Mouse (Mus musculus) heart, adult 8-10 months (tissue): ENCODE results near the gene Inafm1. TPM values are rescaled to one million over a fixed set of nuclear protein-coding genes. Genes with fewer than 3 reads are reported as not detected.
"Not testable (repeated sequence)": the region's sequence is repeated elsewhere in the genome, so short reads cannot be mapped to it uniquely, and the experiment has no call there.

Experiments
- DNase-seq: peaks from one replicate; pipeline ENCODE4 v3.0.0; 2022; ENCODE audit warnings: low spot score
- total RNA-seq, 4 experiments: library from RNA; stranded (reverse); gene quantifications; 2 replicates each; pipeline ENCODE4 v1.2.4; 2022

Gene Inafm1
- 10 to 100 TPM; 12.3 to 18.1 (median 14.4) TPM for total RNA-seq

DNA sequence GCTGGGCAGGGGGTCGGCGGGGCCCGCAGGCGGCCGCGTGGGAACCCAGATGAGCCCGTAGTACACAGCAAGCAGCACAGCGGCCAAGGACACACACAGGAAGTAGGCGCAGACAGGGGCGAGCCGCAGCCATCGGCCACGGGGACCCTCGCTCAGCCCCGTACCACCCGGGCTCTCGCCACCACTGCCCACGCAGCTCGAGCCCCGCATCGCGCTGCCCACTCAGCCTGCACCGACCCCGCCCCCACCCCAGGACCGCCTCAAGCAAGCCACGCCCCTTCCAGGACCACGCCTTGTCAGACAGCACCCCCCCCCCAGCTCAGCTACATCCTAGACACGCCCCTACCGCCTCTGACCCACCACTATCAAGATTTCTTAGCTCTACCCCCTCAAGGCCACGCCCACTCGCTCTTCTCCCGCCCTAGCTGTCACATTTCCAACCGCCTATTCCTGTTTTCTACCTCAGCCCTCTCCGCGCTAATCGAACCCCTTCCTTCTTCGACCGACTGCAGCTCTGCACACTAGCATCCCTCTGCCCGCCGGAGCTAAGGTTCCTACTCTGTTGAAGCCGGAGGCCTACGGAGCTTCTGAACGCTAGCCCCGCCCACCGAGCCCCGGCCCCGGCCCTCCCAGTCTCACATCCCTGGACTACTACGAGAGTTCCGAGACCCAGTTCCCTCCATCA, at the start of gene Inafm1:
Gene Inafm1, minus strand, starts transcription at position 537 of the 685 bp plus-strand sequence.
- DNase-seq: peak; percentile 84

DNA sequence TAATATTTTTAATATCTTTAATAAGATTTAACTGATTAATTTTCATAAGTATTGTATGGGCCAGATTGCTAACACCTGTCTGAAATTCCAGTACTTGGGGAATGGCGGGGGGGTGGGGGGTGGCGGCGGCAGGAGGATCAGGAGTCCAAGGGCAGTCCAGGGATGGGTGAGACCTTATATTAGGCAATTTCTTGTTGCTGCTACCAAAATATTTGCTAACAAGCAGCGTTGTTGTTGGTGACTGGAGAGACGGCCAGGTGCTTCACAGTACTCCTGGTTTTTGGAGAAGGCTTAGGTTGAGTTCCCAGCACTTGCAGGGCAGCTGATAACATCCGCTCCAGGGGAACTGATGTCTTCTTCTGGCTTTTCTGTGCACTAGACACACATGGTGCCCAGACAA, 47.1 kb upstream of the Inafm1 start:
- DNase-seq: no peak

DNA sequence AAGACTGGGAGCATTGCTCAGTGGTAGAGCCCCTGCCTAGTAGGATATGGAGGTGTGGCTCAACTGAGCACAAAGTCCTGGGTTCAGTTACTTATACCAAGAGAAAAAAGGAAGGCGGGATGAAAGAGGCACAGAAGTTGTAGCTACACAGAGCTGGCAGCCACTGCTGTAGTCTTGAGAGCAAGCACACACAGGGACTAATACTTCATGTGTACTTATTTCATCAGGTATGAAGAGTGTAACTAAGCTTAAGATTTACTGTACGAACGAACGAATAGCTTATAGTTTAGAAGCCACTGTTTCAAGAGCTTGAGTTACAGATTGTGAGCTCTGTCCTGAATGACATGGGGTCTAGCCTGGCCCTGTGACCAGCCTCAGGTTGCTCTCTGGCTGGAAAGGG, 45.8 kb upstream of the Inafm1 start:
- no peak for DNase-seq

DNA sequence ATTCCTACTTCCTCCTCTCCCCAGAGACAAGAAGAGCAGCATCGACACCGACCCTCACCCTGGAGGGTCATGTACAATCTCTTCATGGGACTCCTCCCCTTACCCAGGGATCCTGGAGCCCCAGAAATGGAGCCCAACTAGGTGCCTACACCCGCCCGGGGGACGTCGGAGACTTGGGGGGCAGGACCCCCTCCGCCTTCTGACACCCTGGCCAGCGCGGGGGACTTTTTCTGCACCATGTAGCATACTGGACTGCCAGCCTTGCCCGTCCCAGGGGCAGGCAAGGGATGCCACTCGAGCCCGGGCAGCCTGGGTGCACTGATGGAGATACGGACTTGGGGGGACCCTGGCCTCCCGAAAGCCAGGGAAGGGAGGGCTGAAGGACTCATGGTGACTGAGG, 43.7 kb upstream of the Inafm1 start:
- no peak for DNase-seq

DNA sequence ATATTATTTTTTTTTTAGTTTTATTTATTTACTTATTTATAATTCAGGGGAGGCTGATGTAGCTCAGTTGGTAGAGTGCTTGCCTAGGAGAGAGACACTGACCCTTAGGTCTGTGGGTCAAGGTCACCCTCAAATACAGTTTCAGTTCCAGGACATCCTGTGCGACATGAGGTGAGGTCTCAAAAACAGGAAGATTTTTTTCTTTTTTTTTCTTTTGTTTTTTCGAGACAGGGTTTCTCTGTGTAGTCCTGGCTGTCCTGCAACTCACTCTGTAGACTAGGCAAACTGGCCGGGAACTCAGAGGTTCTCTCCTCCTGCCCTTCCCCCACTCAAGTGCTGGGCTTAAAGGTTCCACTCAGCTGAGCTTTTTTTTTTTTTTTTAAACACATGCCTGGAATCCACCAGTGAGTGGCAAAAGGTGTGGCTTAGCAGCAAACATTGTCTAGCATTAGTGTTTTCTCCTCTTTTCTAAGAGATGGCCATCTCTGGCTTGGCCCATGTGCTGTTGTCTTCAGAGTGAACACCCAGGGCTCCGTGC, 41.9 kb upstream of the Inafm1 start:
- DNase-seq: no peak

DNA sequence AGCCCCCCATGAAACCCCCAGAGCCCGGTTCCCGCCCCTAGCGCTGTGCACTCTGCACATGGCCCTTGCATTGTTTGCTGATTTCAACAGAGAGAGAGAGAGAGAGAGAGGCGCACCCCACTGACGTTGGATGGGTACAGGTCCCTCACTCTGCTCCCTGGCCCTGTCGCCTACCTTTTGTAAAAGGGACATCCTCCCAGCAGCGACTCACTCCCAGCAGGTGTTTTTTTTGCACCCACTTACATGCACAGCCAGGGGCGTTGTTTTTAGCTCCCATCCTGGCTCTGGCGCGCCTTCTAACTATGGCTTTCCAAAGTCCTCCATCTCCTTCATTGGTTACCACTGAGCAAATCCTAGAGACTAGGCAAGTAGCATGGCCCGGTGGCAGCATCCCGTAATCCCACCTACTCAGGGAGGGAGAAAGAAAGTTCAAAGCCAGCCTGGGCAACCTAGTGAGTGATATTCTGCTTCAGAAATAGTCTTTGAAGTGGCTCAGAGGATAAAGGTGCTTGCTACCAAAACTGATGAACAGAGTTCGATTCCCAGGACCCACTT, 40.9 kb upstream of the Inafm1 start:
- DNase-seq: peak; percentile 15

DNA sequence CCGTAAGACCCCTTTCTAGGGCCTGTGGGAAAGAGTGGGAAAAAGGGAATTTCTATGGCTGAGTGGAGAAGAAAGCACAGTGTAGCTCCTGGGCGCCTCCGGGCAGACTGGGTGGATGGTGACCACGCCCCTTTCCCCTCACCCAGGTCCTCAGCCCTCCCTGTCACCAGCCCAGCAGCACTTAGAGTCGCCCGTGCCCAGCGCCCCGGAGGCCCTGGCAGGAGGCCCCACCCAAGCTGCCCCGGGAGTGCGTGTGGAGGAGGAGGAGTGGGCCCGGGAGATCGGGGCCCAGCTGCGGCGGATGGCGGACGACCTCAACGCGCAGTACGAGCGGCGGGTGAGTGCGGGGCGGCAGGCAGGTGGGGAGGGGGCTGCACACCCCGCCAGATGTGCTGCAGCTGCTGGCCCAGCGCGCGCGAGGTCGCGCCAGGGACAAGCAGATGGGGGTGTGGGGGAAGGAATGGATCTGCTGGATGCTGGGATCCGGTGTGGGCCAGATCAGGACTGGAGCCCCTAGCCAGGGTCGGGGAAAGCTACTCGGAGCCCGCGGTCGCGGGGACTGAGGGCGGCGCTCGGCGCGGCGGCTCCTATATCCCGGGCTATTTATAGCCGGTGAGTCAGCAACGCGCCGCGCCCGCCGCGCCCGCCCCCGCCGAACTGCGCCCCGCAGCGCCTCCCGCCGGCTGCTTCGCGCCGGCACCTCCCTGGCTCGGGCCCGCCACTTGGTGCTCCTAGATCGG, 40.2 kb upstream of the Inafm1 start:
- peak; percentile 93 for DNase-seq

DNA sequence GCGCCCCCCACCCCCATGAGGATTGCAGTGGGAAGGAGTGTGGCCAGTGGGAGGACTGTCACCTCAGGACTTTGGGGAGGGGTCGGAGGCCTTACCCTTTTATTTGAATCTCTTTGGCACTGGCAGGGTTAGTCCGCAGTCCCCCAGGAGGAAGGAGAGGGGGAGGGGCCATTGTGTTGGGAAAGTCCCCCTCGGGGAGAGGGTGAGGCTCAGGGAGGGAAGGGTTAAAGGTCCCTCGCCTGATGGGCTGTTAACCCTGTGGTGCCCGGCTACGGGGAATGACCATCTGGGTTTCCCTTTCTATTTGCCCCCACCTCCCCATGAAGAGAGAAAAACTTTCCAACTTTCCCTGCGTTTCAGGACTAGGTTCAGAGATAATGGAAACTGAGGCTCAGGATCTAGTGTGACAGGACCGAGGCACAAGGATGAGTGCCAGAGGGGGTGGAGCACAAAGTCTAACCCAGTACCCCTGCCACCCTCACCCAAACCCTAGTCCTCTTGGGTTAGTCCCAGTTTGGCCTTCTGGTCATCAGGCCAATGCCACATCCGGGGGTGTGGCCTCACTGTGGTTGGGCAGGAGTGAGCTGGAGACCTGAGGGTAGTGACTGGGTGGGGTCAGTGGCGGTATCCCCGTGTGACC, 39.4 kb upstream of the Inafm1 start:
- peak; percentile 88 for DNase-seq

DNA sequence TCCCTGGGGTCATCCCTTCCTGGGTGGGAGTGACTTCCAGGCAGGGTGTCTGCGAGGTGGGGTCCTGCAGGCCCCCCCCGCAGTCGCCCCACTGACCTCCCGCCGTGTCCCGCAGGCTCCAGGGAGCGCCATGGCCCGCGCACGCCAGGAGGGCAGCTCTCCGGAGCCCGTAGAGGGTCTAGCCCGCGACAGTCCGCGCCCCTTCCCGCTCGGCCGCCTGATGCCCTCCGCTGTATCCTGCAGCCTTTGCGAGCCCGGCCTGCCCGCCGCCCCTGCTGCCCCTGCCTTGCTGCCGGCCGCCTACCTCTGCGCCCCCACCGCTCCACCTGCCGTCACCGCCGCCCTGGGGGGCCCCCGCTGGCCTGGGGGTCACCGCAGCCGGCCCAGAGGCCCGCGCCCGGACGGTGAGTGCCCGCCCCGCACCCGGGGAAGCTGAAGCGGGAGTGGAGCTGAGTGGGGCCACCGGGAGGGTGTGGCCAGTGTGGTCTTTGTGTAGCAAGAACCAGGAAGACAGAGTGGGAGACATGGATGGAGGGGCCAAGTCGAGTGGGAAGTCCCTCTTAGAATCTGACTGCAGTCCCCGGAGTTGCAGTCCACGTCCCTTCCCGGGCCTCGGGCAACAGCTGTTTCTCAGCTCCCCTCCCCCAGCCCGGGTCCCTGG, 38.7 kb upstream of the Inafm1 start:
- DNase-seq: peak; percentile 69

DNA sequence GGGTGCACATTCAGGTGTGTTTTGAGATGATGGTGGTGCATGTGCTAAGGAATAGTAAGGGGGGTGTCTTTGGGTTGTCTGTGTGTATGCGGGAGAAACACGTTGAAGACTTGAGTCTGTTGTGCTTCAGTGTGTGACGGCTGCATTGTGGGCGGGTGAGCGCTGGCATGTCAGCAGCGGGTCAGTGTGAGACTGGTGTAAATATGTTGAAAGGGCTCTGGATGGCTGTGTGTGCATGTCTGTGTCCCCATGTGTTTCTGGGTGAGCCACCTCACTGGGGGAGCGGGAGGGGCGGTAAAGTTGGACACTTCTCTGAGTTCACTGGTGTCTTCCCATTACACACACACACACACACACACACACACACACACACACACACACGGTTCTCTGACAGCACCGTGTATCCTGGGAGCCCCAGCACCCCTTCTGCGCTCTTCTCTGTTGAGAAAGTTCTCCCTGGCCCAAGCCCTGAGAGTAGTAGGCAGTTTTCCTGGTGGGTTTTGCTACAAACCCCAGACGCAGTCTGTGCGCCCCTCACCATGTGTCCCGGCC, 38.1 kb upstream of the Inafm1 start:
- DNase-seq: peak; percentile 44

DNA sequence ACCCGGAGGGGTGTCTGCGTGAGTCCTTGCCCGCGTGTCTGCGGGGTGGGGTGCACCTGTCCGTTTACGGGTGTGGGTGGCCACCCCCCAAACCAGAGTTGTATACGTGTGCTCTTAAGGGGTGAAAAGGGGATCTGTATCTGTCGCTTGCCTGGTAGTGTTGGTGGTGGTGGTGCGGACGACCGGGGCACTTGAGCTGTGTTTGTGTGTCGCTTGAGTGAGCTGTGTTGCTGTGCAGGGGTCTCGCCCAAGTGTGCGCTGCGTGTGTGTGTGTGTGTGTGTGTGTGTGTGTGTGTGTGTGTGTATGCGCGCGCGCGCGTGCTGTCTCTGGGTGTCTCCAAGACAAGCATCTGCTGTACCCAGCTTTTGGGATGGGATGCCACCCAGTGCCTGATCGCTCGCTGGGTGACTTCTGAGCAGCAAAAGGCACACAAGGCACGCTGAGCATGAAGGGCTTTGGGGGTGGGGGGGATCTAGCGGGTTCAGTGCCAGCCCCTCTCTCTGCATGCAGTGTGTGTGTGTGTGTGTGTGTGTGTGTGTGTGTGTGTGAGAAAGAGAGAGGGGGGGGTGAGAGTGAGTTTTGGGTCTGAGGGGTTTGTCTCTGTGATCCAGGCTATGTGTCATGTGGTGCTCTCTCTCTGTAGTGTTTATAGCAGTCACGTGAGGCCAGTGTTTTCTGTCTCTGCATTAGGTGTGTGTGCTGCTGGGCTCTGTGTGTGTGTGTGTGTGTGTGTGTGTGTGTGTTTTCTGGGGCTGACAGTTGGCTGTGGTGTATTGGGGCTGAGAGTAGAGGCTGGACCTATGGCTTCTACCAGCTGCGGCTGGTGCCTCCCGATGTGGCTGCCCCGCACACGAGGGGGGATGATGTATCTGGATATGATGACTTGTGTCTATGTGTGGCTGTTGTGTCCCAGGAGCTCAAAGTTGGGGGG, 37.4 kb upstream of the Inafm1 start:
- DNase-seq: peak; percentile 24

DNA sequence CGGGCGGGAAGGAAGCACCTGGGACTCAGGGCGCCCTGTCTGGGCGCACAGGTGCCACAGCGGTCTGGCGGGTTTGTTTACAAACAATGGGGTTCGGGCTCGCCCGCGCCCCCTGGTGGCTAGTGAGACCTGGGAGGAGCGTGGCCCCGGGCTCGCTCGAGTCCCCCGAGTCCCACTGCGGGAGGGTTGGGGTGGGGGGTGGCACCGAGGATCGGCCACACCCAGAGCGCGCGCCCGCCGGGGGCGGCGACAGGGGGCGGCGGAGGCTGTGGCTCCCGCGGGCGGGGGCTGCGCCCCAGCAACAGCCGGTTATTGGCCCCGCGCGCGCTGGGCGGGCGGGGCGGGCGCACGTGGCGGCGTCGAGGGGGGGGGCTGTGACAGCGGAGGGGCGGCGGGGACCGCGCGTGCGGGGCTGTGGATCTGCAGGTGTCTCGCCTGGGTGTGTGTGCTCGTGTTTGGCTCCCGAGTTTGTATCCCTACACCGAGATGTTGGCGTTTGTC, 36.7 kb upstream of the Inafm1 start:
- peak; percentile 81 for DNase-seq

DNA sequence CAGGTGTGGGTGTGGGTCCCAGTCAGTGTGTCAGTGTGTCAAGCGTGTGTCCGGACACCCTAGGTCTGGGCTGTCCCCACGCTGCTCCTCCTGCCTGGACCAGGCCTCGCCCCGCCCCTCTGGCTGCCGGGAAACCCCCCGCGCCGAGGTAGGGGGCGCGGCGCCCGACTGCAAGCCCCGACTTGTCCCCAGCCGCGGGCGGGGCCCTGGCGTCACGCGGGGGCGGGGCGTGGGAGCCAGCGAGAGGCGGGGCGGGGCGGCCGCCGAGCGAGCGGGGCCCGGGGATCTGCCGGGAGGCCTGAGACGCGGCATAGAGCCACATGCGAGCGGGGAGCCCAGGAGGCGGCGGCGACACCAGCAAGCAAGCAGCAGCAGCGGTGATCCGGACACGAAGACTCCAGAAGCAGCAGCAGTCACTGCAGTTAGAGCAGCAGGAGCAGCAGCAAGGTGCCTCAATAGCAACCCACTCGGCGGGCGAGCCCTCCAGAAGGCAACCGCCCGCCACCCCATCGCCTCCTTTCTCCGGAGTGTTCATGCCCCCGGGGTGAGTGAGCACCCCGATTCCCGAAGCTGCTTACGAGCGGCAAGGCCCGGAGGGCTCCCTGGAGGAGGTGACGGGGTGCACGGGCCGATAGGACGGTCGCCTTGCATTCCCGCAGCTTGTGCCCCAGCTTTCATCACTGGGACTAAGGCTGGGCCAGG, 36.1 kb upstream of the Inafm1 start:
- peak; percentile 89 for DNase-seq

DNA sequence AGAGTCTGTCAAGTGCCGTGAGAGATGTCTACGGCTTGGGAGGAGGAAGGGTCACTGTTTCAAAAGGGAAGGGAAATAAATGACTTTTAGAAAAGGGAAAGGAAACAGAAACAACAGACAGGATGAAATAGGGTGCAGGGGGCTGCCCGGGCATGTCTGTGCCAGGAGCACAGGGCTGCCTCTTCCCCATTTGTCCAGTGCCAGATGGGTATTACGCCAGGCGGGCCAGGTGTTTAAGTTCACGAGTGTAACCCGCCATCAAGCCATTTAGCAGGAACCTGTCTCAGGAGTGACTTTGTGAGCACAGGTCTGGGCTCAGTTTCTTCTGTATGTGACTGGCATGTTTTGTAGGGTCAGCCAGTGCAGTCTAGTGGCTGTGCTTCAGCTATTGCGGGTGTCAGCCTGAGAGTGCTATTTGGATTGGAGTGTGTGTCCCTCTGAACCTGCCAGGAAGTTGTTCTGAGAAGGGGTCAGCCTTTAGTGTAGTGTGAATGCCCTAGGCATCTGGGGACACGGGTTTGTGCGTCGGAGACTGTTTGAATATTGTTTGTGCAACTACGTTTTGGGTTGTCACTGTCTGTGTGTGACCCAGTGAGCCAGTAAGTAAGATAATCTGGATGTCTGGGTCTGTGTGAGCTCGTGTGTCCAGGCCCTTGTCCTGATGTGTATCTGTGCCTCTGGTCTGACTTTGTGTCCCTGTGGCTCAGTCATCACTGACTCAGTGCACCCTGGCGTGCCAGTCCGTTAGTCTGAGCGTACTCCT, 35.3 kb upstream of the Inafm1 start:
- DNase-seq: no peak

DNA sequence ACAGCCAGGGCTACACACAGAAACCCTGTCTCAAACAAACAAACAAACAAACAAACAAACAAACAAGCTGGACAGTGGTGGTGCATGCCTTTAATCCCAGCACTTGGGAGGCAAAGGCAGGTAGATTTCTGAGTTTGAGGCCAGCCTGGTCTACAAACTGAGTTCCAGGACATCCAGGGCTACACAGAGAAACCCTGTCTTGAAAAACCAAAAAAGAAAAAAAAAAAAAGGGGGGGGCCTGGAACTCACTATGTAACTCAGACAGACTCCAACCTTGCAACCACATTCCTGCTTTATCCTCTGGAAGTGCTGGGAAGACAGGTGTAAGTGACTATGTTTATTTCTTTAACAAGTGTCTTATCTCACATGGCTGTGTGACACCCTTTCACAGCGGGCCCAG, 34.7 kb upstream of the Inafm1 start, which contains the start of gene Bbc3:
Gene Bbc3, plus strand, starts transcription at position 301 of the 400 bp plus-strand sequence.
- DNase-seq: not testable (repeated sequence)

DNA sequence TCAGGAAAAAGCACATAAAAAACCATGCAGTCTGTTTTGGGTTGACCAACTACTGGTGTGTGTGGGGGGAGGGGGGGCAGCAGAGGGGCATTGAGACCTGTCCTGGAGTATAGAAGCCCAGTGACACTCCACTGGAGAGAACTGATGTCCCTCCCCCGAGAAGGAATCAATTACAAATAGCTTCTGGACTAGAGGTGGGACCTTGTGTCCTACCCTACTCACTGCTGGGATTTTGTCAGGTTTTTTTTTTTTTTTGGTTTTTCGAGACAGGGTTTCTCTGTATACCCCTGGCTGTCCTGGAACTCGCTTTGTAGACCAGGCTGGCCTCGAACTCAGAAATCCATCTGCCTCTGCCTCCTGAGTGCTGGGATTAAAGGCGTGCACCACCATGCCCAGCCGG, 33.7 kb upstream of the Inafm1 start:
- not testable (repeated sequence) for DNase-seq

DNA sequence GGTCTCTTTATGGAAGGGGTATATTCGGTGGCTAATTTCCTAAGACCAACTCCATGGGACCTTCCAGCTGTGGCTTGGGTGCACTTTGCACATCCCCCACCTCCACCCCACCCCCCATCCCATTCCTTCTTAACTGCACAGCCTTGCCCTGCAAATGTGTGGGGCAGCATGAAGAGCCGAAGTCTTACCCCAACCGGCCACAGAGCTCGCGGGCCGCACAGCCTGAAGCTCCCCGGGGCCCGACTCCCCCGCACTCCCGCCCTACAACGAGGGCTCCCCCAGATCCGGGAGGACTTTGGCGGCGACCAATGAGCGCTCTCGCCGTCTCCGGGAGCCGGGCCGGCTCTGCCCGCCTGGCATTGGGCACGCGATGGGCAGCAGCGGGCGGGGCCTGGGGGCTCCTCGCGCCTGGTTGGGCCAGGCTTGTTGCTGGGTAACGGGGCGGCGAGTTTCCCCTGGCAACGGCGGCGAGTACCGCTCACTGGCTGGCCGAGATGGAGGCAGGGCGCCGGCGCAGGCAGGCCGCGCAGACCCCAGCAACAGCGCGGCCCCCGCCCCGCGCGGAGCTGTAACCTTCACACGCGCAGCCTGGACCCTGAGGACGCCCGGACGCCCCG, 26.1 kb upstream of the Inafm1 start:
- peak; percentile 80 for DNase-seq

DNA sequence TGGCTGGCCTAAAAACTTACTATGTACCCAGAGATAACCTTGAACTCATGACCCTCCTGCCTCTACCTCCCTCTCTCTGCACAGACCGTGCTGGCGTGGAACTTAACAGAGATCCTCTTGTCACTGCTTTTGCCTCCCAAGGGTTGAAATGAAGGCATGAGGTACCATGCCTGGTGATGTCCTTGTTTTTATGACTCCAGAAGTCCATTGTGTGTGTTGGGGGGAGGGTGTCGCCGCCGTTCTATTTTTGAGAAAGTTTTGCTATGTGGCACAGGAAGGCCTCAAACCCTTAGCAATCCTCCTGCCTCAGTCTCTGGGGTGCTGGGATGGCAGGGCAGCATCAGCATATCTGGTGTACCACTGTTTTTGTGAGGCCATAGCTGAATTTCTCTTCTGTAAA, 25.5 kb upstream of the Inafm1 start:
- no peak for DNase-seq
